Comparison of ENCODE assay signal across 13 mouse cellular contexts in the genomic region with DNA sequence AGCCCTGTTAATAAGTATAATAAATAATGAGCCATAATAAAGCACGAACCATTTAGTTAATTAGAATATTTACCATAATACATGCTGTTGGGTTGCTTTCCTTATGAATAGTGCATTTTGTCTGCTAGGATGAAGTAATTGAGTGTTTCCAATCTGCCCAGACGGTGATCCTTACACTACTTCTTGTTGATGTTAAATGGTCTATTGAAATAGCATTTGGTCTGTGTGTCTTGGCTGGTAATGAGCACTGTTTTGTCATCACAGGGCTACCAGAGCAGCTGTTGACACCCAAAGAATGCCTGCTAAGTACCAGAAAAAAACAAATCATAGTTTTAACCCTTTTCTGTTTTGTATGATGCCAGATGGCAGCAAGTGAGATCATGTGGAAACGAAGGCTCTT. TPM values are rescaled to one million over a fixed set of nuclear protein-coding genes. Genes with fewer than 3 reads are reported as not detected.
DNase-seq lines count a peak whose midpoint lies in the region; ATAC-seq lines count a peak whose summit lies in the region.
"Had no signal": no experiment of that assay in that cellular context is flagged by ENCODE, and none has a peak within 500 bp of the region (broad histone marks: within the 10 kb centered on the region; RNA-seq: fewer than 3 reads in every experiment).

No protein-coding gene starts in this region.

- no peak overlapping the region for H3K4me3 ChIP-seq in forebrain, embryonic 11.5 days (ENCODE audit: low read depth, low read length)
- H3K4me3 ChIP-seq in forebrain, embryonic 10.5 days: no peak overlapping the region
- no peak overlapping the region for H3K4me3 ChIP-seq in midbrain, embryonic 14.5 days (replicated peaks; ENCODE audit: low read depth, low read length)
- H3K4me3 ChIP-seq in midbrain, embryonic 15.5 days: no peak overlapping the region
- no peak overlapping the region for H3K4me3 ChIP-seq in hindbrain, embryonic 13.5 days
- H3K4me3 ChIP-seq: embryonic facial prominence, embryonic 13.5 days; liver, embryonic 15.5 days had no signal

- peak; percentile 90 for ATAC-seq in forebrain, embryonic 11.5 days (replicated peaks; ENCODE audit: low FRiP score)
- peak; percentile 55; the same call in 1 of the 2 replicates for ATAC-seq in midbrain, embryonic 14.5 days (ENCODE audit: low FRiP score, low TSS enrichment)
- no peak; the same call in 1 of the 2 replicates for ATAC-seq in midbrain, embryonic 15.5 days (replicated peaks)
- ATAC-seq in hindbrain, embryonic 13.5 days (ENCODE audit: low FRiP score): peak; percentile 62; the same call in 1 of the 2 replicates

- no peak overlapping the region for H3K9ac ChIP-seq in forebrain, embryonic 11.5 days (ENCODE audit: low read length)
- H3K9ac ChIP-seq in midbrain, embryonic 14.5 days (replicated peaks; ENCODE audit: low read length): no peak overlapping the region
- H3K9ac ChIP-seq in midbrain, embryonic 15.5 days: no peak overlapping the region
- no peak overlapping the region for H3K9ac ChIP-seq in hindbrain, embryonic 13.5 days
- H3K9ac ChIP-seq: embryonic facial prominence, embryonic 13.5 days; liver, embryonic 15.5 days had no signal

- no peak for DNase-seq in forebrain, embryonic 11.5 days (ENCODE audit: low spot score)
- DNase-seq in forebrain, embryonic 10.5 days (ENCODE audit: extremely low spot score, low spot score): no peak
- peak; percentile 40 for DNase-seq in midbrain, embryonic 14.5 days
- peak; percentile 92 for DNase-seq in retina, postnatal 1 day
- no peak for DNase-seq in adrenal gland, postnatal 14 days
- no peak for DNase-seq in testis, postnatal 10 days (ENCODE audit: low spot score)
- DNase-seq: kidney, adult 2 months; lung, postnatal 36 days; thymus, postnatal 14 days had no signal

- H3K4me2 ChIP-seq in forebrain, embryonic 11.5 days (ENCODE audit: low read depth, low read length, severe bottlenecking): no peak overlapping the region
- H3K4me2 ChIP-seq in midbrain, embryonic 14.5 days (ENCODE audit: low read length): no peak overlapping the region
- no peak overlapping the region for H3K4me2 ChIP-seq in midbrain, embryonic 15.5 days
- H3K4me2 ChIP-seq in hindbrain, embryonic 13.5 days: 0 out of 2 replicates have a peak overlapping the region, but pooled peaks have one; percentile 32
- H3K4me2 ChIP-seq: embryonic facial prominence, embryonic 13.5 days; liver, embryonic 15.5 days had no signal

- H3K36me3 ChIP-seq in forebrain, embryonic 11.5 days (ENCODE audit: control insufficient read depth, insufficient read depth, low read length): no peaks in the 10 kb centered on the region
- H3K36me3 ChIP-seq in forebrain, embryonic 10.5 days (replicated peaks): no peaks in the 10 kb centered on the region
- H3K36me3 ChIP-seq in midbrain, embryonic 14.5 days (ENCODE audit: control insufficient read depth, insufficient read depth, low read length): no peaks in the 10 kb centered on the region
- H3K36me3 ChIP-seq in midbrain, embryonic 15.5 days (replicated peaks): no peaks in the 10 kb centered on the region
- no peaks in the 10 kb centered on the region for H3K36me3 ChIP-seq in hindbrain, embryonic 13.5 days
- H3K36me3 ChIP-seq: embryonic facial prominence, embryonic 13.5 days; liver, embryonic 15.5 days had no signal

- peaks cover 35% of the 10 kb centered on the region for H3K27me3 ChIP-seq in forebrain, embryonic 11.5 days (ENCODE audit: control insufficient read depth, insufficient read depth, low read length)
- H3K27me3 ChIP-seq in forebrain, embryonic 10.5 days (ENCODE audit: poor library complexity, severe bottlenecking): peaks cover 79% of the 10 kb centered on the region
- H3K27me3 ChIP-seq in midbrain, embryonic 14.5 days (ENCODE audit: control insufficient read depth, insufficient read depth, low read length): no peaks in the 10 kb centered on the region
- no peaks in the 10 kb centered on the region for H3K27me3 ChIP-seq in midbrain, embryonic 15.5 days (replicated peaks)
- H3K27me3 ChIP-seq in hindbrain, embryonic 13.5 days: no peaks in the 10 kb centered on the region
- H3K27me3 ChIP-seq: embryonic facial prominence, embryonic 13.5 days; liver, embryonic 15.5 days had no signal

- no peak overlapping the region for H3K27ac ChIP-seq in forebrain, embryonic 11.5 days (ENCODE audit: low read depth, low read length)
- H3K27ac ChIP-seq in forebrain, embryonic 10.5 days: no peak overlapping the region
- H3K27ac ChIP-seq in midbrain, embryonic 14.5 days (replicated peaks; ENCODE audit: low read depth, low read length): no peak overlapping the region
- H3K27ac ChIP-seq in midbrain, embryonic 15.5 days: no peak overlapping the region
- peak overlapping the region; percentile 35; the same call in 1 of the 2 replicates for H3K27ac ChIP-seq in hindbrain, embryonic 13.5 days
- H3K27ac ChIP-seq: embryonic facial prominence, embryonic 13.5 days; liver, embryonic 15.5 days had no signal

- no peaks in the 10 kb centered on the region for H3K9me3 ChIP-seq in forebrain, embryonic 11.5 days (ENCODE audit: control insufficient read depth, low read length)
- no peaks in the 10 kb centered on the region for H3K9me3 ChIP-seq in forebrain, embryonic 10.5 days
- H3K9me3 ChIP-seq in midbrain, embryonic 14.5 days (ENCODE audit: control insufficient read depth, low read length): no peaks in the 10 kb centered on the region
- H3K9me3 ChIP-seq in midbrain, embryonic 15.5 days: no peaks in the 10 kb centered on the region
- H3K9me3 ChIP-seq in hindbrain, embryonic 13.5 days: no peaks in the 10 kb centered on the region
- H3K9me3 ChIP-seq: embryonic facial prominence, embryonic 13.5 days; liver, embryonic 15.5 days had no signal

- 0 out of 2 replicates have a peak, but pooled peaks cover 4% of the 10 kb centered on the region for H3K4me1 ChIP-seq in forebrain, embryonic 11.5 days (replicated peaks; ENCODE audit: control insufficient read depth, insufficient read depth, low read length)
- H3K4me1 ChIP-seq in forebrain, embryonic 10.5 days: peaks cover 24% of the 10 kb centered on the region
- peaks cover 10% of the 10 kb centered on the region for H3K4me1 ChIP-seq in midbrain, embryonic 14.5 days (ENCODE audit: control insufficient read depth, insufficient read depth, low read length)
- peaks cover 15% of the 10 kb centered on the region for H3K4me1 ChIP-seq in midbrain, embryonic 15.5 days
- H3K4me1 ChIP-seq in hindbrain, embryonic 13.5 days (replicated peaks): peaks cover 26% of the 10 kb centered on the region

- 21% methylated on average over 3 of the region's 3 CpGs for WGBS in forebrain, embryonic 11.5 days
- 59% methylated on average over 3 of the region's 3 CpGs for WGBS in forebrain, embryonic 10.5 days
- WGBS in midbrain, embryonic 14.5 days: 26% methylated on average over 3 of the region's 3 CpGs
- 23% methylated on average over 3 of the region's 3 CpGs for WGBS in midbrain, embryonic 15.5 days
- WGBS in hindbrain, embryonic 13.5 days: 27% methylated on average over 3 of the region's 3 CpGs

RNA-seq across cellular contexts. Expression of gene Lgr4, which starts 42.8 kb away (rescaled TPM):
- polyA plus RNA-seq in forebrain, embryonic 11.5 days (2014; fragmentation: Nextera tagmentation; extraction: Ambion mirVana): 8.6 TPM in 2 replicates
- polyA plus RNA-seq in forebrain, embryonic 10.5 days (2016; fragmentation: Nextera tagmentation; extraction: Ambion mirVana): 7.2 and 8.4 TPM in 2 replicates
- polyA plus RNA-seq in midbrain, embryonic 14.5 days (2014; fragmentation: Nextera tagmentation; extraction: Ambion mirVana): 11.6 and 12.0 TPM in 2 replicates
- 7.6 and 8.1 TPM in 2 replicates for polyA plus RNA-seq in midbrain, embryonic 15.5 days (2015; fragmentation: Nextera tagmentation; extraction: Ambion mirVana)
- polyA plus RNA-seq in hindbrain, embryonic 13.5 days (2015; fragmentation: Nextera tagmentation; extraction: Ambion mirVana): 9.5 and 10.5 TPM in 2 replicates
- 109 and 125 TPM in 2 replicates for total RNA-seq in adrenal gland, postnatal 14 days (2021)

RNA-seq across cellular contexts. Expression of gene Ccdc34, which starts 57.4 kb away (rescaled TPM):
- 59.4 and 60.4 TPM in 2 replicates for polyA plus RNA-seq in forebrain, embryonic 11.5 days (2014; fragmentation: Nextera tagmentation; extraction: Ambion mirVana)
- polyA plus RNA-seq in forebrain, embryonic 10.5 days (2016; fragmentation: Nextera tagmentation; extraction: Ambion mirVana): 58.9 and 63.7 TPM in 2 replicates
- 30.1 and 31.8 TPM in 2 replicates for polyA plus RNA-seq in midbrain, embryonic 14.5 days (2014; fragmentation: Nextera tagmentation; extraction: Ambion mirVana)
- 29.8 and 30.2 TPM in 2 replicates for polyA plus RNA-seq in midbrain, embryonic 15.5 days (2015; fragmentation: Nextera tagmentation; extraction: Ambion mirVana)
- 37.8 and 39.6 TPM in 2 replicates for polyA plus RNA-seq in hindbrain, embryonic 13.5 days (2015; fragmentation: Nextera tagmentation; extraction: Ambion mirVana)
- 14.7 and 15.9 TPM in 2 replicates for total RNA-seq in adrenal gland, postnatal 14 days (2021)

Comparison
In these comparisons a context has a peak if more than half of its experiments do, and no peak if none do; other contexts are left out.
1. DNase-seq: peak in midbrain, embryonic 14.5 days (single experiment) and retina, postnatal 1 day (single experiment); none in forebrain, embryonic 11.5 days (single experiment), forebrain, embryonic 10.5 days (single experiment), adrenal gland, postnatal 14 days (single experiment) and testis, postnatal 10 days (single experiment).